Mouse (Mus musculus) liver, embryonic 13.5 days (tissue): Measurements from ENCODE around the gene Ifnab. TPM values are rescaled to one million over a fixed set of nuclear protein-coding genes. Genes with fewer than 3 reads are reported as not detected.

Source experiments
- ATAC-seq: fragments of 200-750 bp; cut with Nextera tagmentation; 2 replicates; pipeline ENCODE4 v1.8.0; 2017; ENCODE audit warnings: low read depth, mild to moderate bottlenecking, moderate number of reproducible peaks, moderate library complexity
- DNase-seq: peaks from one replicate; pipeline ENCODE4 v3.0.0; 2022
- H3K27ac ChIP-seq: fragments of 300-500 bp; sonication (generic); 2 replicates; pipeline ENCODE4 v1.5.1; 2015; ENCODE audit warnings: moderate library complexity, mild to moderate bottlenecking, inconsistent platforms
- H3K27me3 ChIP-seq: fragments of 300-500 bp; sonication (generic); 2 replicates; pipeline ENCODE4 v1.6.1; 2015; ENCODE audit warnings: mild to moderate bottlenecking, inconsistent platforms
- H3K36me3 ChIP-seq: fragments of 300-500 bp; sonication (generic); 2 replicates; pipeline ENCODE4 v1.6.1; 2015; ENCODE audit warnings: mild to moderate bottlenecking, inconsistent platforms
- H3K4me1 ChIP-seq: fragments of 300-500 bp; sonication (generic); replicated peaks from 2 replicates; pipeline ENCODE4 v1.6.1; 2015; ENCODE audit warnings: inconsistent platforms
- H3K4me2 ChIP-seq: fragments of 300-500 bp; sonication (generic); 2 replicates; pipeline ENCODE4 v1.6.1; 2015; ENCODE audit warnings: inconsistent platforms, mild to moderate bottlenecking, moderate library complexity
- H3K4me3 ChIP-seq: fragments of 300-500 bp; sonication (generic); replicated peaks from 2 replicates; pipeline ENCODE4 v1.5.1; 2015; ENCODE audit warnings: mild to moderate bottlenecking, inconsistent platforms
- H3K9ac ChIP-seq: fragments of 300-500 bp; sonication (generic); 2 replicates; pipeline ENCODE4 v1.6.1; 2015; ENCODE audit warnings: mild to moderate bottlenecking, inconsistent platforms
- H3K9me3 ChIP-seq: fragments of 300-500 bp; sonication (generic); replicated peaks from 2 replicates; pipeline ENCODE4 v1.6.1; 2016; ENCODE audit warnings: inconsistent platforms
- WGBS: fragments of 180-500 bp; shearing (Covaris S2); methylation state at CpG from one replicate; pipeline ENCODE4 v1.1.7; 2015; ENCODE audit not compliant: insufficient replicate concordance; 5-methylcytosine and 5-hydroxymethylcytosine counted together
- polyA plus RNA-seq: library from polyadenylated mRNA; unstranded; fragments of >200 nt; fragmentation: Nextera tagmentation; extraction: Ambion mirVana; gene quantifications from 2 replicates; pipeline ENCODE4 v1.2.1, GENCODE M21; 2015

Gene Ifnab
- polyA plus RNA-seq: not detected in 2 replicates

DNA sequence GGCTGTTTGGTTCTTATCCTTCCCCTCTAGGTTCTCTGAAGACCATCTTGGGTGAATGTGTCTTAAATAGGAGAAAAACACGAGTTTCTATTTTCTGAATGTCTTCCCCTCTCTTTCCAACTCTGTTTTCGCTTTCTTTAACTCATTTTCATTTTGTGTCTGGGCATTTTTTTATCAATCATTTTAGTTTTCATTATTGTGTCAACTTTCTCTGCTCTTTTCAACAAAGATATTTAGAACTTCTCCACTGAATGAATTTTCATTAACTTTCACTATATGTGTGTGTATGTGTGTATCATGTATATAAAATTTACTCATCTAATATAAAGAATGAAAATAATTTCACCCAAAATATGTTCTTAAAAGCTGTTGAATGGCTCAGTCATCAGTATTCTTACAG lies at the start of gene Ifnab:
TSS of gene Ifnab (minus strand) at position 101 of the 400 bp plus-strand sequence.
- no peaks in the 10 kb centered on the region for H3K27me3 ChIP-seq
- ATAC-seq (no peak), DNase-seq (no peak)
- H3K4me1 ChIP-seq: no peaks in the 10 kb centered on the region
- H3K27ac ChIP-seq: no peak within 1 kb of the TSS
- no peaks in the 10 kb centered on the region for H3K9me3 ChIP-seq
- no peak within 1 kb of the TSS for H3K9ac ChIP-seq
- H3K4me3 ChIP-seq: no peak within 1 kb of the TSS
- H3K4me2 ChIP-seq: no peak within 1 kb of the TSS
- H3K36me3 ChIP-seq: no peaks in the 10 kb centered on the region
- 42% methylated on average over 2 of the region's 2 CpGs for WGBS

DNA sequence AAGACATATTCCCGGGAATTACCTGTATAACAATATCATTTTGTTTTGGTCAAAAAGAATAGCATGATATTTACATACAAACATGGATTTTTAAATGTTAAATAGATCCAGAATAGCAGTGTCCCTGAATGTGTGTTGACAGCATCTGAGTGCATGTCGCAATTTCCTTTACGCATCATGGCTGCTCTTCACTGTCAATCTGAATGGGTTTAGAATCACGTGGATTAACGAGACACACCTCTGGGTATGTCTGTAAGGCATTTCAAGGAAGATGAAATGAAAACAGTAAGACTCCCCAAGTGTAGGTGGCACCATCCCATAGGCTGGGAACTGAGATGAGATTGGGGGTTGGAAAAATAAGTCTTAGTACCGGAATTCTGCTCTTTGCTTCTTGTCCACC lies 47.9 kb upstream of the Ifnab start:
- H3K36me3 ChIP-seq: no peaks in the 10 kb centered on the region
- ATAC-seq: no peak

DNA sequence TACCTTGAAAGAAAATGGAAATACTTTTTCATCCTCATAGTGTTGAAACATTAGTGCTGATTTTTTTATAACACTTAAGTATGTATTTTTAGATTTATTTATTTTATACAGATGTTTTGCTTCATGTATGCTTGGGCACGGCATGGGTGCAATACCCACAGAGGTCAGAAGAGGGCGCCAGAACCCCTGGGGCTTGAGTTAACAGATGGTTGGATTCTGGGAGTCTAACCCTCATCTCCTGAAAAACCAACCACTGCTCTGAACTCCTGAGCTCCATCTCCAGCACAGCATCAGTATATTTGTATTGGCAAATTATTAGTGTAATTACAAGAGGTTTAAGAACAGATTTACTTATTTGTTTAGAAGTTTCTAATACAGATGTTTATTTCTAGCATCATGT lies 47.3 kb upstream of the Ifnab start:
- H3K4me2 ChIP-seq: no peak overlapping the region
- 3% methylated on average over 2 of the region's 2 CpGs for WGBS
- no peak for ATAC-seq

More for the DNA sequence above, 47.9 kb upstream of the Ifnab start:
- Histone ChIP-seq H3K27me3 (0 out of 2 replicates have a peak, but pooled peaks cover 3% of the 10 kb centered on the region), H3K4me3 (no peak overlapping the region), H3K9ac (no peak overlapping the region), H3K9me3 (no peaks in the 10 kb centered on the region), H3K27ac (no peak overlapping the region), H3K4me1 (no peaks in the 10 kb centered on the region), H3K4me2 (no peak overlapping the region)
- 61% methylated on average over 6 of the region's 6 CpGs for WGBS
- no peak for DNase-seq

DNA sequence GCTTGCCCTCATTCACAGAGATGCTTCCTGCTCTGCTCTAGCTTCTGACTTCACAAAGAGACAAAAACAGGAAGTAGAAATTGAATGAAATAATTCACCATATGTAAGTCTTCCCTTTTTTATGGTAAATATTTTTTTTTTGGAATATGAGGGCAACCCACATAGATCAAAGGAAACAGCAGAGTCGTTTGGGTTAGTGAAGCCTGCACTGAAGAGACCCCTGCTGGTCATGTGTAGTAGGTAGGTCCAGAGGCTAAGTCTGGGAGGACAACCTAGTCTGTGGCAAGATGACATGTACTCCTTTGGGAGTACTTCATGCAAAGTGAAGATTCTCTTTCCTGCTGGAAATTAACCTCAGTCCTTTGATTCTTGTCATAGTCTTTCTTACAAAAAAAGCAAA lies 36.2 kb upstream of the Ifnab start:
- Histone ChIP-seq H3K4me1 (peaks cover 2% of the 10 kb centered on the region; the same call in 1 of the 2 replicates), H3K9ac (no peak overlapping the region), H3K9me3 (no peaks in the 10 kb centered on the region), H3K4me2 (0 out of 2 replicates have a peak overlapping the region, but pooled peaks have one; percentile 8), H3K27me3 (no peaks in the 10 kb centered on the region), H3K36me3 (no peaks in the 10 kb centered on the region), H3K27ac (no peak overlapping the region), H3K4me3 (no peak overlapping the region)
- DNase-seq (no peak), ATAC-seq (no peak)
- WGBS: 0% methylated on average over 1 of the region's 1 CpGs

More for the DNA sequence above, 47.3 kb upstream of the Ifnab start:
- peak; percentile 23 for DNase-seq
- no peaks in the 10 kb centered on the region for H3K4me1 ChIP-seq
- no peaks in the 10 kb centered on the region for H3K9me3 ChIP-seq
- H3K4me3 ChIP-seq: no peak overlapping the region
- H3K9ac ChIP-seq: no peak overlapping the region
- H3K27ac ChIP-seq: no peak overlapping the region
- 0 out of 2 replicates have a peak, but pooled peaks cover 3% of the 10 kb centered on the region for H3K27me3 ChIP-seq
- no peaks in the 10 kb centered on the region for H3K36me3 ChIP-seq

DNA sequence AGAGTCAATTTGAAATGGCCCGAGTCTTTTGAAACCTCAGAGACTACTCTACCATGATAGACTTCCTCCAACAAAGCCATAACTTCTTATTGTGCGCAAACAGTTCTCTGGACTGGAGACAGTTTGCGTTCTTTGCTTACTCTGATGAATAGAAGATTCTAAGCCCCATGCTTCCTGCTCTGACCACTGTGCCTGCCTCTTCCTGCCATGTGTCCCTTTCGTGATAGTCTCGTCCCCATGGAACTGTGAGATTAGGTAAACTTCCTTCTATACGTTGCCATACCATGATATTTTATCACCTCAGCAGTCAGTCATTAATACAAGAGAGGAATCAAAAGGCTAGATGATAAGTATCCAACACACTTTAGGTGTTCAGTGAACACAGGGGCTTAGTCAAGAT lies 35.6 kb upstream of the Ifnab start:
- DNase-seq: no peak
- 25% methylated on average over 6 of the region's 6 CpGs for WGBS
- Histone ChIP-seq H3K4me2 (peak overlapping the region; percentile 8; the same call in 1 of the 2 replicates), H3K4me3 (no peak overlapping the region), H3K9me3 (no peaks in the 10 kb centered on the region), H3K36me3 (no peaks in the 10 kb centered on the region), H3K27ac (no peak overlapping the region), H3K4me1 (peaks cover 3% of the 10 kb centered on the region), H3K27me3 (no peaks in the 10 kb centered on the region), H3K9ac (no peak overlapping the region)
- no peak for ATAC-seq

DNA sequence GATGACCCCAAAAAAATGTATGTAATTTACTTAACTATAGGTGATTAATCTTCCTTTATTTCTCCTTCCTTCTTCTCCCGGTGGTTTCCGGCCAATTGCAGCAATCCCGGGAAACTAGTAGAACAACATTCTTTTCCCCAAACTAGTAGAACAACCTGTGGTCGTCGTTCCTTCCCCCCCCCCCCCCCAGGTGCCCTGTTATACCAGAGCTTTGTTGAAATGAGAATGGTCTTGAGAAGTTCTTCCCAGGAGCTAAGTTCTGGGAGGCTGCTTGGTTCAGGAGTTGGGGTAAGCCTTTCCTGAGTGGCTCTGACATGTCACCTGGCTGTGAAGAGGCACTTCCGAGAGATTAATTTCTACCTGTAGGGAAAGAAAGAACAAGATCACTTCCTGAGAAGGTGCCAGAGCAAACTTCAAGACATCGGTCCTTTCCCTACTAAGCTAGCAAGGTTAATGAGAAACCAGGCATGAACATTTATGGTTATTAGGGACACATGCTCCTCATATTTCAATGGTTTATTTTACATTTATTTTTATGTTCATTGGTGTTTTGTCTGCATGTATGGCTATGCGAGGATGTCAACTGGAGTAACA lies 32.4 kb upstream of the Ifnab start:
- DNase-seq (no peak), ATAC-seq (no peak)
- Histone ChIP-seq H3K4me1 (peaks cover 29% of the 10 kb centered on the region), H3K9me3 (no peaks in the 10 kb centered on the region), H3K9ac (no peak overlapping the region), H3K27me3 (no peaks in the 10 kb centered on the region), H3K36me3 (peaks cover 16% of the 10 kb centered on the region), H3K4me2 (no peak overlapping the region), H3K27ac (no peak overlapping the region), H3K4me3 (no peak overlapping the region)
- WGBS: 58% methylated on average over 8 of the region's 8 CpGs

DNA sequence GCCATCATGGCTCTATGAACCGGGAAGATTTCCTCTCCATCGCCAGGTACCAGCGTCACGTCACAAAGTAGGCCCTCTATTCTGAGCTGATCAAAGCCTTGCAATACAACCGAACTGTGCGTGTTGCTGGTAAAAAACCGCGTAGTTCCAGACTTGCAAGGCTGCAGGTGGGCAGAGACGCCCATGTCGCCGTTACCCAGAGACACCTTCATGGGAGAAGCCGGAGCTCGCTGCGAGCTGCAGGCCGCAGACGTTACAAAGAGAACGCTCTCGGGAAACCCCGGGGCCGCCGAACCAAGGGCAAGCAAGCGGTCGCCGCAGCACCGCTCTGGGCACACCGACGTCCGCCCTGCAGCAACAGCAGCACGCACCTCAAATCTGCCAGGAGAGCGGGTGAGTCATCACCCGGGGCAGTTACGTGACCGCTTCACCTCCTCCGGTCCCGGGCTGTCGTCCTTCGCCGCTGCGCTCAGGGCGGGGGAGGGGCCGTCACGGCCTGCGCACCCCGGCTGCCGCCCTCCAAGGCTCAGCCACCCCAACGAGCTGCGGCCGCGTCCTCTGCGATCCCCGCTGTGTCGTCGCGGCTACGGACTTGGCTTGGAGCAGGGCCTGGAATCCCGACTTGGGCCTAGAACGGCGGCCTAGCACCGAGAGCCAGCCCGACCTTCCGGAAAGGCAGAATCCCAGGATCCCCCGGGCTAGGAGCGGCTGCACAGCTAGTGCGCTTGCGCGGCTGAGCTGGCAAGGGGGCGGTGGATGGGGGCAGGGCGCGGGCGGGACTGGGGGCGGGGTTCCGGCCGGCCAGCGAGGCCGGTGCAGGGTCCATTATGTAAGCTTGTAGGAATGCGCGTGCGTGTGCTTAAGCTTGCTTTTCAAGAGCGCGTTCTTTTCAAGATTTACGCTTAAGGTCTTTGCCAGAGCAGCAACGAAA lies 30.9 kb upstream of the Ifnab start, which contains the start of the genes Gm26566 and Klhl9:
TSS of gene Gm26566 (plus strand) at position 15 of the 931 bp plus-strand sequence.
TSS of gene Klhl9 (minus strand) at position 675 of the 931 bp plus-strand sequence.
- no peaks in the 10 kb centered on the region for H3K9me3 ChIP-seq
- H3K27ac ChIP-seq: peak within 1 kb of the TSS; percentile 93
- ATAC-seq (peak; percentile 95), DNase-seq (peak; percentile 83)
- peak within 1 kb of the TSS; percentile 88 for H3K4me2 ChIP-seq
- WGBS: under 1% methylated on average over 82 of the region's 82 CpGs
- peak within 1 kb of the TSS; percentile 88 for H3K9ac ChIP-seq
- H3K27me3 ChIP-seq: no peaks in the 10 kb centered on the region
- H3K36me3 ChIP-seq: peaks cover 19% of the 10 kb centered on the region
- peak within 1 kb of the TSS; percentile 74 for H3K4me3 ChIP-seq
- H3K4me1 ChIP-seq: peaks cover 35% of the 10 kb centered on the region

DNA sequence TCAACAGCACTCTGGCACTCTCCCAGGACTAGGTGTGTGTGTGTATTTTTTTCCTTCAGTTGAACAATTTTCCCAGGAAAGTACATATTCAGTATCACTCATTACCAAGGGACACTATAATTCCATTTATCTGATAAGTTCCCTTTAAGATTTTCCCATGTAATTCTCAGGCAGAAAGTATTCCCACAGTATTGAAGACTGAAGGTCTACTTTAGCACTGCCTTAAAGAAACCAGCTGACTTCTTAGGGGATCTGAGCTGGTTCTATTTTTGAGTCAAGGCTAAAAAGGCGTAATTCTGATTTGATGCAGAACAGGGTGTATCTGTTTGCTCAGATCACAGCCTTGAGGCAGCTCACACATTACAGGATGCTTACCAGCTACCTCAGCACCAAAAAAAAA lies 27.6 kb upstream of the Ifnab start:
- DNase-seq: no peak
- ATAC-seq: no peak
- 66% methylated on average over 1 of the region's 1 CpGs for WGBS
- peaks cover 35% of the 10 kb centered on the region for H3K4me1 ChIP-seq
- H3K27me3 ChIP-seq: no peaks in the 10 kb centered on the region
- H3K4me2 ChIP-seq: peak overlapping the region; percentile 57
- H3K27ac ChIP-seq: no peak overlapping the region
- H3K9ac ChIP-seq: 0 out of 2 replicates have a peak overlapping the region, but pooled peaks have one; percentile 22
- no peaks in the 10 kb centered on the region for H3K9me3 ChIP-seq
- peaks cover 39% of the 10 kb centered on the region for H3K36me3 ChIP-seq
- H3K4me3 ChIP-seq: peak overlapping the region; percentile 35

DNA sequence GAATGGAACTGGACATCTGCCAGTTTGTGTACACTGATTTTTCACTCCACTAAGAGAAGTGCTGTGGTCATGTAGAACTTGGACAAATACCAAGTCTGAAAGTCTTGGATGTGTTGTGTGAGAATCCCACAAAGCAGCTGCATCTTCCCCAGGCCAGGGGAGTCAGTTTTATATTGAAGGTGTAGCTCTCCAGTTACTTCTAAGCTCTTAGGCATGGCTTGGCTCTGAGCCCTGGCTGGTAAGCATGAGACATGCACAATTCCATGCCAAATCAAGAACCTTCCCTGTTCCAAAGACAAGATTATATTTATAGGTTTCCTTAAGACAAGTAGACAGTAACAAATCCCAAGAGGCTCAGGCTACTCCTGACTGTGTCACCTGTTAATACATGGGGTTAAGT lies 23.9 kb upstream of the Ifnab start:
- Histone ChIP-seq H3K4me1 (peaks cover 16% of the 10 kb centered on the region), H3K27me3 (no peaks in the 10 kb centered on the region), H3K36me3 (peaks cover 34% of the 10 kb centered on the region), H3K27ac (no peak overlapping the region), H3K9ac (no peak overlapping the region), H3K4me3 (no peak overlapping the region), H3K4me2 (no peak overlapping the region), H3K9me3 (no peaks in the 10 kb centered on the region)
- no peak for ATAC-seq
- no peak for DNase-seq

DNA sequence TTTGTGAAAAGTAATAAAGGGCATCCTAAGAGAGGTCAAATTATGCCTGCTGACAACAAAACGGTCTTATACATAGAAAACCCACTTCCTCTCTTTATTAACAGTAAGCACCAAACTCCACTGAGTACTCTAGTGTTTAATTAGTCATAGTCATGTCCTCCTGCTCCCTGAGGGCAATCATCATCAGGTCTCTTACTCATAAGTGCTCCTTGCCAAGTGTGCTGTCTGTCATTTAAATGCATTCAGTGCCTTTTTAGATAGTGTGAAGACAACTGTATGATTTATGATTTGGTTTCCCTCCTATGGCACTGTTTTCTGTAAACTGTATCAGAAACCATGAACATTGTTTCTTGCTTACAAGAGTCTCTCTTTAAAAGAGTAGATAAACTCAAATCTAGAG lies 23.1 kb upstream of the Ifnab start:
- Histone ChIP-seq H3K9me3 (no peaks in the 10 kb centered on the region), H3K4me2 (no peak overlapping the region), H3K4me1 (peaks cover 10% of the 10 kb centered on the region), H3K27ac (no peak overlapping the region), H3K9ac (no peak overlapping the region), H3K27me3 (no peaks in the 10 kb centered on the region), H3K36me3 (peaks cover 32% of the 10 kb centered on the region), H3K4me3 (no peak overlapping the region)
- ATAC-seq: no peak
- no peak for DNase-seq
- 52% methylated on average over 1 of the region's 1 CpGs for WGBS

DNA sequence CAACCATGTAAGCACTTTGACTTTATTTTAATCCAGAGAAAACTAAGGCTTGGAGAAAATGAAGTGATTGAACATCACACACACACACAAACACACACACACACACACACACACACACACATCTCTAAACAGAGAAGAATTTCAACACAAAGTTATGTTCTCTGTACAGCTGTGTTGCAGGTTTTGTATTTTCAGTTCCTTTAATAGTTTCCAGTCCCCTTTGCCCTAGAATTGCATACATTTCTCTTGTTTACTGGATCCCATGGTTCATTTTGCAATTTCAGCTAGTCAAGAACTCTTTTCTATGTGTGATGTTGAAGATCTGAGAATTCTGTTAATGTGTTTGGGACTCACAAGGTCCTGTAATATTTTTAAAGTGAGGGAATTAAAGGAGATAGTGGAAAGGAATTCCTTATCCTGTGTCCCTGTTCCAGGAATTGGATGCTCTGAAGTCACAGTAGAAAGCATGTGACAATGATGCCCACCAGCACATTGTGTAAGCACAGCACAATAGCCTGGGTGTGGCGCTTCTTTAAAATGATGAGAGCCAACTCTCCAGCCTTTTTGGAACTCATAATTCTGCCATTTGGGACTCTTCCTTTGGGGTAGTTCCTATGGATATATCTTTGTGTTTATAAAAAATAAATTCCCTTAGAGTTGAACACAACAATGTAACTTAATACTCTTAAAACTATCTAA lies 16.1 kb upstream of the Ifnab start:
- Histone ChIP-seq H3K36me3 (no peaks in the 10 kb centered on the region), H3K9ac (no peak overlapping the region), H3K27ac (no peak overlapping the region), H3K4me2 (no peak overlapping the region), H3K27me3 (no peaks in the 10 kb centered on the region), H3K4me1 (no peaks in the 10 kb centered on the region), H3K9me3 (no peaks in the 10 kb centered on the region), H3K4me3 (no peak overlapping the region)
- DNase-seq (no peak), ATAC-seq (no peak)
- 67% methylated on average over 1 of the region's 1 CpGs for WGBS
